Mouse (Mus musculus): ENCODE results near the gene Ebf1. TPM values are rescaled to one million over a fixed set of nuclear protein-coding genes. Genes with fewer than 3 reads are reported as not detected.

Ebf1 gene
- polyA plus RNA-seq, 1 experiment from 2014 or later, result 13.3 TPM

GRCm38 (mm10) chr11:44835166-44835565 lies 218.0 kb downstream of the Ebf1 start:
- Histone ChIP-seq H3K4me3 (ENCODE audit: low read depth, low read length) (no peak overlapping the region), H3K4me1 (ENCODE audit: control insufficient read depth, insufficient read depth, low read length) (peaks cover 5% of the 10 kb centered on the region; the same call in 1 of the 2 replicates), H3K27ac (ENCODE audit: low read length) (no peak overlapping the region), H3K4me2 (replicated peaks; ENCODE audit: low read depth, low read length) (no peak overlapping the region), H3K9me3 (ENCODE audit: control insufficient read depth, low read depth, low read length) (no peaks in the 10 kb centered on the region), H3K36me3 (ENCODE audit: control insufficient read depth, insufficient read depth, low read length) (no peaks in the 10 kb centered on the region), H3K27me3 (ENCODE audit: control insufficient read depth, insufficient read depth, low read length) (no peaks in the 10 kb centered on the region), H3K9ac (replicated peaks; ENCODE audit: low read depth, low read length) (no peak overlapping the region)
- ATAC-seq (ENCODE audit: insufficient number of reproducible peaks, insufficient read depth, low FRiP score, low read depth), result no peak
- 14% methylated on average over 5 of the region's 5 CpGs for WGBS

GRCm38 (mm10) chr11:44837592-44837991 lies 220.5 kb downstream of the Ebf1 start:
- no peak for ATAC-seq (ENCODE audit: insufficient number of reproducible peaks, insufficient read depth, low FRiP score, low read depth)
- 0 out of 2 replicates have a peak, but pooled peaks cover under 1% of the 10 kb centered on the region for H3K4me1 ChIP-seq (ENCODE audit: control insufficient read depth, insufficient read depth, low read length)

GRCm38 (mm10) chr11:44841127-44842056 lies 224.3 kb downstream of the Ebf1 start:
- WGBS, result 51% methylated on average over 14 of the region's 14 CpGs
- no peaks in the 10 kb centered on the region for H3K27me3 ChIP-seq (ENCODE audit: control insufficient read depth, insufficient read depth, low read length)
- H3K9ac ChIP-seq (replicated peaks; ENCODE audit: low read depth, low read length), result no peak overlapping the region
- H3K4me1 ChIP-seq (ENCODE audit: control insufficient read depth, insufficient read depth, low read length), result no peaks in the 10 kb centered on the region
- H3K4me3 ChIP-seq (ENCODE audit: low read depth, low read length), result no peak overlapping the region
- H3K4me2 ChIP-seq (replicated peaks; ENCODE audit: low read depth, low read length), result no peak overlapping the region
- H3K36me3 ChIP-seq (ENCODE audit: control insufficient read depth, insufficient read depth, low read length), result no peaks in the 10 kb centered on the region
- H3K27ac ChIP-seq (ENCODE audit: low read length), result no peak overlapping the region
- H3K9me3 ChIP-seq (ENCODE audit: control insufficient read depth, low read depth, low read length), result no peaks in the 10 kb centered on the region
- no peak for ATAC-seq (ENCODE audit: insufficient number of reproducible peaks, insufficient read depth, low FRiP score, low read depth)

More at GRCm38 (mm10) chr11:44837592-44837991, 220.5 kb downstream of the Ebf1 start:
- Histone ChIP-seq H3K9ac (replicated peaks; ENCODE audit: low read depth, low read length) (no peak overlapping the region), H3K4me2 (replicated peaks; ENCODE audit: low read depth, low read length) (no peak overlapping the region), H3K9me3 (ENCODE audit: control insufficient read depth, low read depth, low read length) (no peaks in the 10 kb centered on the region), H3K36me3 (ENCODE audit: control insufficient read depth, insufficient read depth, low read length) (no peaks in the 10 kb centered on the region), H3K27ac (ENCODE audit: low read length) (no peak overlapping the region), H3K4me3 (ENCODE audit: low read depth, low read length) (no peak overlapping the region), H3K27me3 (ENCODE audit: control insufficient read depth, insufficient read depth, low read length) (no peaks in the 10 kb centered on the region)
- WGBS, result 94% methylated on average over 2 of the region's 2 CpGs

GRCm38 (mm10) chr11:44851874-44852273 lies 234.8 kb downstream of the Ebf1 start:
- 86% methylated on average over 3 of the region's 3 CpGs for WGBS
- Histone ChIP-seq H3K9ac (replicated peaks; ENCODE audit: low read depth, low read length) (no peak overlapping the region), H3K4me3 (ENCODE audit: low read depth, low read length) (no peak overlapping the region), H3K4me2 (replicated peaks; ENCODE audit: low read depth, low read length) (no peak overlapping the region), H3K9me3 (ENCODE audit: control insufficient read depth, low read depth, low read length) (no peaks in the 10 kb centered on the region), H3K36me3 (ENCODE audit: control insufficient read depth, insufficient read depth, low read length) (no peaks in the 10 kb centered on the region), H3K27ac (ENCODE audit: low read length) (no peak overlapping the region), H3K27me3 (ENCODE audit: control insufficient read depth, insufficient read depth, low read length) (no peaks in the 10 kb centered on the region), H3K4me1 (ENCODE audit: control insufficient read depth, insufficient read depth, low read length) (no peaks in the 10 kb centered on the region)
- ATAC-seq (ENCODE audit: insufficient number of reproducible peaks, insufficient read depth, low FRiP score, low read depth), result no peak

GRCm38 (mm10) chr11:44852921-44853320 lies 235.8 kb downstream of the Ebf1 start:
- no peaks in the 10 kb centered on the region for H3K4me1 ChIP-seq (ENCODE audit: control insufficient read depth, insufficient read depth, low read length)
- H3K36me3 ChIP-seq (ENCODE audit: control insufficient read depth, insufficient read depth, low read length), result no peaks in the 10 kb centered on the region
- no peak overlapping the region for H3K4me2 ChIP-seq (replicated peaks; ENCODE audit: low read depth, low read length)
- 90% methylated on average over 10 of the region's 10 CpGs for WGBS
- no peak overlapping the region for H3K9ac ChIP-seq (replicated peaks; ENCODE audit: low read depth, low read length)
- no peak overlapping the region for H3K4me3 ChIP-seq (ENCODE audit: low read depth, low read length)
- no peak overlapping the region for H3K27ac ChIP-seq (ENCODE audit: low read length)
- no peak for ATAC-seq (ENCODE audit: insufficient number of reproducible peaks, insufficient read depth, low FRiP score, low read depth)
- H3K9me3 ChIP-seq (ENCODE audit: control insufficient read depth, low read depth, low read length), result no peaks in the 10 kb centered on the region
- no peaks in the 10 kb centered on the region for H3K27me3 ChIP-seq (ENCODE audit: control insufficient read depth, insufficient read depth, low read length)

GRCm38 (mm10) chr11:44854496-44854895 lies 237.4 kb downstream of the Ebf1 start:
- H3K4me3 ChIP-seq (ENCODE audit: low read depth, low read length), result no peak overlapping the region
- H3K36me3 ChIP-seq (ENCODE audit: control insufficient read depth, insufficient read depth, low read length), result no peaks in the 10 kb centered on the region
- no peak for ATAC-seq (ENCODE audit: insufficient number of reproducible peaks, insufficient read depth, low FRiP score, low read depth)
- H3K27ac ChIP-seq (ENCODE audit: low read length), result no peak overlapping the region
- H3K4me2 ChIP-seq (replicated peaks; ENCODE audit: low read depth, low read length), result no peak overlapping the region
- H3K9me3 ChIP-seq (ENCODE audit: control insufficient read depth, low read depth, low read length), result no peaks in the 10 kb centered on the region
- no peaks in the 10 kb centered on the region for H3K4me1 ChIP-seq (ENCODE audit: control insufficient read depth, insufficient read depth, low read length)
- 84% methylated on average over 7 of the region's 7 CpGs for WGBS
- H3K27me3 ChIP-seq (ENCODE audit: control insufficient read depth, insufficient read depth, low read length), result no peaks in the 10 kb centered on the region
- H3K9ac ChIP-seq (replicated peaks; ENCODE audit: low read depth, low read length), result no peak overlapping the region

- no peaks in the 10 kb centered on the region for H3K36me3 ChIP-seq (ENCODE audit: control insufficient read depth, insufficient read depth, low read length)
- H3K9ac ChIP-seq (replicated peaks; ENCODE audit: low read depth, low read length), result no peak overlapping the region
- no peaks in the 10 kb centered on the region for H3K9me3 ChIP-seq (ENCODE audit: control insufficient read depth, low read depth, low read length)
- no peaks in the 10 kb centered on the region for H3K27me3 ChIP-seq (ENCODE audit: control insufficient read depth, insufficient read depth, low read length)
- H3K27ac ChIP-seq (ENCODE audit: low read length), result no peak overlapping the region
- no peak for ATAC-seq (ENCODE audit: insufficient number of reproducible peaks, insufficient read depth, low FRiP score, low read depth)
- 73% methylated on average over 5 of the region's 5 CpGs for WGBS
- H3K4me1 ChIP-seq (ENCODE audit: control insufficient read depth, insufficient read depth, low read length), result no peaks in the 10 kb centered on the region
- H3K4me3 ChIP-seq (ENCODE audit: low read depth, low read length), result no peak overlapping the region
- no peak overlapping the region for H3K4me2 ChIP-seq (replicated peaks; ENCODE audit: low read depth, low read length)
Observed at GRCm38 (mm10) chr11:44861108-44861507, 244.0 kb downstream of the Ebf1 start.

GRCm38 (mm10) chr11:44863910-44864309 lies 246.8 kb downstream of the Ebf1 start:
- Histone ChIP-seq H3K9ac (replicated peaks; ENCODE audit: low read depth, low read length) (no peak overlapping the region), H3K4me3 (ENCODE audit: low read depth, low read length) (no peak overlapping the region), H3K27ac (ENCODE audit: low read length) (no peak overlapping the region), H3K27me3 (ENCODE audit: control insufficient read depth, insufficient read depth, low read length) (no peaks in the 10 kb centered on the region), H3K36me3 (ENCODE audit: control insufficient read depth, insufficient read depth, low read length) (no peaks in the 10 kb centered on the region), H3K4me1 (ENCODE audit: control insufficient read depth, insufficient read depth, low read length) (no peaks in the 10 kb centered on the region), H3K9me3 (ENCODE audit: control insufficient read depth, low read depth, low read length) (no peaks in the 10 kb centered on the region), H3K4me2 (replicated peaks; ENCODE audit: low read depth, low read length) (no peak overlapping the region)
- 71% methylated on average over 8 of the region's 8 CpGs for WGBS
- no peak for ATAC-seq (ENCODE audit: insufficient number of reproducible peaks, insufficient read depth, low FRiP score, low read depth)
